Mouse (Mus musculus) olfactory bulb, adult 2 months (tissue): ENCODE measurements around the gene Rnf212.
"Not testable (repeated sequence)": the region's sequence is repeated elsewhere in the genome, so short reads cannot be mapped to it uniquely, and the experiment has no call there.

Source experiments
- CTCF ChIP-seq: fragments of 200-500 bp; IDR thresholded peaks from 2 replicates; pipeline ENCODE4 v1.5.1; 2012; ENCODE audit warnings: low read depth, mild to moderate bottlenecking, low read length, moderate library complexity; ENCODE audit not compliant: insufficient read depth
- POLR2A ChIP-seq: fragments of 200-500 bp; IDR thresholded peaks from 2 replicates; pipeline ENCODE4 v1.6.1; 2012; ENCODE audit warnings: mild to moderate bottlenecking, low read depth, low read length, moderate library complexity; ENCODE audit not compliant: insufficient read depth

GRCm38 (mm10) chr5:108751258-108751657 is 23.5 kb downstream of the Rnf212 start:
- TF ChIP-seq CTCF, POLR2A: not testable (repeated sequence)
